Mouse (Mus musculus) G1E (cell line): ENCODE measurements around the gene Ntpcr.

Experiments
- CTCF ChIP-seq: IDR thresholded peaks from 2 replicates; pipeline ENCODE4 v1.5.1; 2012; ENCODE audit warnings: low read depth, low read length, inconsistent platforms, mixed read lengths
- GATA1 ChIP-seq: IDR thresholded peaks from 2 replicates; pipeline ENCODE4 v1.6.1; 2012; ENCODE audit warnings: borderline replicate concordance, low read length, inconsistent platforms, mixed read lengths
- GATA2 ChIP-seq: IDR thresholded peaks from 2 replicates; pipeline ENCODE4 v1.6.1; 2012; ENCODE audit warnings: low read depth, low read length, inconsistent platforms, borderline replicate concordance
- POLR2AphosphoS5 ChIP-seq: IDR thresholded peaks from 2 replicates; pipeline ENCODE4 v1.6.1; 2012; ENCODE audit warnings: low read depth, low read length, inconsistent platforms; ENCODE audit not compliant: insufficient replicate concordance
- TAL1 ChIP-seq: conservative IDR thresholded peaks from 2 replicates; pipeline ENCODE4 v1.6.1; 2012; ENCODE audit warnings: low read depth, low read length, inconsistent platforms, mixed read lengths

DNA sequence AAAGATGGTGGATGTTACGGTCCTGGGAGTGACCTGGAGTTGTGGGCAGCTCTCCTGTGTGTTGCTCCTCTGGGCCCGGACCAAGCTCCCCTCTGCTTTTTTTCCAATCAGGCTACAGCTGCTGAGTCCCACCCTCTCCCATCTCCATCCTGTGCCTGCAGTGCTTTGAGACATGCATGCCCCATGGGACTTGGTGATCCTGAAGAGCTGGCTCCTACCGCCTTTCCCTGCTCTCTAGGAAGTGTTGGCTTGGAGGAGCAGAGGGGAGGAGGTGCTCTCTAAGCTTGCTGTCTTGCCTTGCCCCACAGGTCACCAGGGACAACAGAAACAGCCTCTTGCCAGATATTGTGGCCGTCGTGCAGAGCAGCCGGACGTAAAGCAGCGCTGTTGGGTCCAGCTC is 17.6 kb downstream of the Ntpcr start:
- no peak for TF ChIP-seq CTCF
- TF ChIP-seq GATA1 = no peak
- no peak for TF ChIP-seq TAL1
- TF ChIP-seq POLR2AphosphoS5 = no peak
- TF ChIP-seq GATA2 = no peak
